In genomic region chr10:68091011-68091410, GRCm38 (mm10) we compare ENCODE assay signal across 16 mouse cellular contexts.
DNase-seq lines count a peak whose midpoint lies in the region; ATAC-seq and TF ChIP-seq lines count a peak whose summit lies in the region.
"Had no signal": no experiment of that assay in that cellular context is flagged by ENCODE, and none has a peak within 500 bp of the region (broad histone marks: within the 10 kb centered on the region; RNA-seq: fewer than 3 reads in every experiment).

No protein-coding gene starts in this region.

- TF ChIP-seq CTCF in lung, embryonic 14.5 days (IDR thresholded peaks at IDR 0.05; ENCODE audit: low read depth): no peak
- no peak for TF ChIP-seq CTCF in small intestine, adult 2 months (IDR thresholded peaks at IDR 0.05; ENCODE audit: extremely low read depth, insufficient read length, insufficient replicate concordance, low read depth, low read length)
- no peak for TF ChIP-seq CTCF in hindbrain, postnatal 0 days (IDR thresholded peaks at IDR 0.05; ENCODE audit: low read depth)

- peaks cover 13% of the 10 kb centered on the region; the same call in 1 of the 2 replicates for H3K36me3 ChIP-seq in heart, embryonic 15.5 days
- peaks cover 33% of the 10 kb centered on the region for H3K36me3 ChIP-seq in lung, embryonic 14.5 days (ENCODE audit: insufficient read depth)
- peaks cover 10% of the 10 kb centered on the region for H3K36me3 ChIP-seq in intestine, embryonic 15.5 days
- peaks cover 8% of the 10 kb centered on the region for H3K36me3 ChIP-seq in small intestine, adult 2 months (ENCODE audit: control insufficient read depth, insufficient read depth, low read length)
- peaks cover 7% of the 10 kb centered on the region for H3K36me3 ChIP-seq in hindbrain, postnatal 0 days (ENCODE audit: insufficient read depth, low read length)

- H3K9ac ChIP-seq in heart, embryonic 15.5 days: no peak overlapping the region
- H3K9ac ChIP-seq in lung, embryonic 14.5 days: no peak overlapping the region
- no peak overlapping the region for H3K9ac ChIP-seq in intestine, embryonic 15.5 days
- H3K9ac ChIP-seq in hindbrain, postnatal 0 days (replicated peaks; ENCODE audit: low read length): no peak overlapping the region
- H3K9ac ChIP-seq: embryonic facial prominence, embryonic 13.5 days; limb, embryonic 12.5 days; midbrain, embryonic 15.5 days had no signal

- DNase-seq in heart, postnatal 36 days: no peak
- no peak for DNase-seq in lung, embryonic 14.5 days
- DNase-seq in lung, postnatal 4 days: no peak
- DNase-seq in hindbrain, postnatal 0 days (ENCODE audit: low spot score): no peak
- DNase-seq: cerebellum, adult 9-10 months; gastrocnemius, postnatal 14 days; kidney, postnatal 10 days had no signal

- H3K27ac ChIP-seq in heart, embryonic 15.5 days: peak overlapping the region; percentile 75
- H3K27ac ChIP-seq in lung, embryonic 14.5 days (ENCODE audit: low read depth): peak overlapping the region; percentile 34; the same call in 1 of the 2 replicates
- peak overlapping the region; percentile 56; the same call in 1 of the 2 replicates for H3K27ac ChIP-seq in intestine, embryonic 15.5 days
- peak overlapping the region; percentile 40; the same call in 1 of the 2 replicates for H3K27ac ChIP-seq in small intestine, adult 2 months (ENCODE audit: insufficient read depth, low read depth, low read length)
- H3K27ac ChIP-seq in hindbrain, postnatal 0 days: no peak overlapping the region
- H3K27ac ChIP-seq: embryonic facial prominence, embryonic 13.5 days; forebrain, embryonic 10.5 days; hindbrain, embryonic 10.5 days; limb, embryonic 12.5 days; midbrain, embryonic 15.5 days had no signal

- no peak for TF ChIP-seq POLR2A in small intestine, adult 2 months (IDR thresholded peaks at IDR 0.05; ENCODE audit: low read depth, low read length)

- WGBS in heart, embryonic 15.5 days: 31% methylated on average over 11 of the region's 11 CpGs
- 61% methylated on average over 11 of the region's 11 CpGs for WGBS in lung, embryonic 14.5 days
- WGBS in intestine, embryonic 15.5 days: 80% methylated on average over 11 of the region's 11 CpGs
- 80% methylated on average over 11 of the region's 11 CpGs for WGBS in small intestine, adult 2 months
- 78% methylated on average over 11 of the region's 11 CpGs for WGBS in hindbrain, postnatal 0 days

- peaks cover 34% of the 10 kb centered on the region for H3K4me1 ChIP-seq in heart, embryonic 15.5 days (replicated peaks)
- peaks cover 9% of the 10 kb centered on the region; the same call in 1 of the 2 replicates for H3K4me1 ChIP-seq in lung, embryonic 14.5 days (ENCODE audit: insufficient read depth)
- H3K4me1 ChIP-seq in intestine, embryonic 15.5 days (replicated peaks): 0 out of 2 replicates have a peak, but pooled peaks cover 5% of the 10 kb centered on the region
- H3K4me1 ChIP-seq in small intestine, adult 2 months (ENCODE audit: control insufficient read depth, insufficient read depth, insufficient read length, low read length): no peaks in the 10 kb centered on the region
- no peaks in the 10 kb centered on the region for H3K4me1 ChIP-seq in hindbrain, postnatal 0 days (ENCODE audit: insufficient read depth, low read length)
- H3K4me1 ChIP-seq: limb, embryonic 12.5 days; midbrain, embryonic 15.5 days had no signal

- no peaks in the 10 kb centered on the region for H3K9me3 ChIP-seq in heart, embryonic 15.5 days (replicated peaks)
- H3K9me3 ChIP-seq in lung, embryonic 14.5 days (ENCODE audit: low read depth, low read length): no peaks in the 10 kb centered on the region
- no peaks in the 10 kb centered on the region for H3K9me3 ChIP-seq in intestine, embryonic 15.5 days
- H3K9me3 ChIP-seq in hindbrain, postnatal 0 days (ENCODE audit: low read length): no peaks in the 10 kb centered on the region
- H3K9me3 ChIP-seq: embryonic facial prominence, embryonic 13.5 days; forebrain, embryonic 10.5 days; hindbrain, embryonic 10.5 days; limb, embryonic 12.5 days; megakaryocyte, embryonic 14.5 days; midbrain, embryonic 15.5 days had no signal

- intact Hi-C loops in heart, postnatal 36 days (cut with DNase I): loop anchor here (2.0 kb wide), 1 partner anchor 46 kb away; no protein-coding TSS in a partner anchor

- no peaks in the 10 kb centered on the region for H3K27me3 ChIP-seq in heart, embryonic 15.5 days
- no peaks in the 10 kb centered on the region for H3K27me3 ChIP-seq in lung, embryonic 14.5 days (ENCODE audit: insufficient read depth, low read length)
- H3K27me3 ChIP-seq in intestine, embryonic 15.5 days (replicated peaks): no peaks in the 10 kb centered on the region
- H3K27me3 ChIP-seq in small intestine, adult 2 months (ENCODE audit: control insufficient read depth, insufficient read depth, low read length): no peaks in the 10 kb centered on the region
- no peaks in the 10 kb centered on the region for H3K27me3 ChIP-seq in hindbrain, postnatal 0 days (ENCODE audit: insufficient read depth, low read length)
- H3K27me3 ChIP-seq: embryonic facial prominence, embryonic 13.5 days; limb, embryonic 12.5 days; megakaryocyte, embryonic 14.5 days; midbrain, embryonic 15.5 days had no signal

- H3K4me3 ChIP-seq in heart, embryonic 15.5 days: no peak overlapping the region
- H3K4me3 ChIP-seq in lung, embryonic 14.5 days (ENCODE audit: low read depth, low read length): no peak overlapping the region
- H3K4me3 ChIP-seq in intestine, embryonic 15.5 days (replicated peaks): no peak overlapping the region
- H3K4me3 ChIP-seq in small intestine, adult 2 months (ENCODE audit: low read depth, low read length): no peak overlapping the region
- H3K4me3 ChIP-seq in hindbrain, postnatal 0 days (ENCODE audit: low read length): no peak overlapping the region
- H3K4me3 ChIP-seq: embryonic facial prominence, embryonic 13.5 days; forebrain, embryonic 10.5 days; hindbrain, embryonic 10.5 days; limb, embryonic 12.5 days; megakaryocyte, embryonic 14.5 days; midbrain, embryonic 15.5 days had no signal

- ATAC-seq in heart, embryonic 15.5 days (replicated peaks; ENCODE audit: insufficient number of reproducible peaks, insufficient read depth, low FRiP score, low read depth): no peak
- ATAC-seq in lung, embryonic 14.5 days (ENCODE audit: insufficient read depth): no peak
- no peak; the same call in 1 of the 2 replicates for ATAC-seq in intestine, embryonic 15.5 days
- no peak for ATAC-seq in hindbrain, postnatal 0 days
- ATAC-seq: midbrain, embryonic 15.5 days had no signal

- H3K4me2 ChIP-seq in heart, embryonic 15.5 days: peak overlapping the region; percentile 1; the same call in 1 of the 2 replicates
- H3K4me2 ChIP-seq in lung, embryonic 14.5 days: no peak overlapping the region
- H3K4me2 ChIP-seq in intestine, embryonic 15.5 days (replicated peaks): no peak overlapping the region
- H3K4me2 ChIP-seq in hindbrain, postnatal 0 days (ENCODE audit: low read depth, low read length): no peak overlapping the region
- H3K4me2 ChIP-seq: embryonic facial prominence, embryonic 13.5 days; limb, embryonic 12.5 days; midbrain, embryonic 15.5 days had no signal
